Mouse (Mus musculus): Measurements from ENCODE around the gene Slc44a4.
"Not testable (repeated sequence)": the region's sequence is repeated elsewhere in the genome, so short reads cannot be mapped to it uniquely, and the experiment has no call there.

Gene Slc44a4

DNA sequence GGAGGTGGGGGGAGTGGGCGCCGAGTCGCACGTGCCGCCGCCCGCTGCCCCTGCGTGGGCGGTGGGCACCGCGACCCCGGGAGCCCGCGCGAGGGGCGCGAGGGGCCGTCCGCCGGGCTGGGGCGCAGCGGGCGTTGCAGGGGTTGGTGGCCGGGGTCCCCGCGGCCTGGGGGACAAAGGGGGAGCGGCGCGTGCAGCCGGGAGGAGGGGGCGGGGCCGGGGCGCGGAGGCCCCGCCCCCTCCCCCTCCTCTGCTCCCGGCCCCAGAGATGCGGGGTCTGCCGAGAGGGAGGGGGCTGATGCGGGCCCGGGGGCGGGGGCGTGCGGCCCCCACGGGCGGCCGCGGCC, 15.6 kb upstream of the Slc44a4 start:
- no peak for DNase-seq (ENCODE audit: extremely low spot score, low read depth, low spot score)

DNA sequence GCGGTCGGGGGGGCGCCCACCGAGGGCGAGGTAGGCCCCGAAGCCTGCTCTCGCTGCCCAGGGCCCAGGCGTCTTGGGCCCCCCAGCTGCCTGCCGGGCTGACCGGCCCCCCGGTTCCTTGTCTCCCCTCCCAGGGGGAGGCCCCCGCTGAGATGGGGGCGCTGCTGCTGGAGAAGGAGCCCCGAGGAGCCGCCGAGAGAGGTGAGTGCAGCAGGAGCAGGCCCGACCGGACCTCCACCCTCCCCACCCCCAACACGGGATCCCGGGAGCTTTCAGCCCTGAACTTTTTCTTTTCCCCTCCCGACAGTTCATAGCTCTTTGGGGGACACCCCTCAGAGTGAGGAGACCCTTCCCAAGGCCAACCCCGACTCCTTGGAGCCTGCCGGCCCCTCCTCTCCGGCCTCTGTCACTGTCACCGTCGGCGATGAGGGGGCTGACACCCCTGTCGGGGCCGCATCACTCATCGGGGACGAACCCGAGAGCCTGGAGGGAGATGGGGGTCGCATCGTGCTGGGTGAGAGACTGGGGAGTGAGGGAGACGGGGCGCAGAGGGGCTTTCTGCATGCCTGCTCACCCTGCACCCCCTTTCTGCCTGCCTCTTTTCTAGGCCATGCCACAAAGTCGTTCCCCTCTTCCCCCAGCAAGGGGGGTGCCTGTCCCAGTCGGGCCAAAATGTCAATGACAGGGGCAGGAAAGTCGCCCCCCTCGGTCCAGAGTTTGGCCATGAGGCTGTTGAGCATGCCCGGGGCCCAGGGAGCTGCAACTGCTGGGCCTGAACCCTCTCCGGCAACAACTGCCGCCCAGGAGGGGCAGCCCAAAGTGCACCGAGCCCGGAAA, 15.0 kb upstream of the Slc44a4 start:
- DNase-seq (ENCODE audit: extremely low spot score, low read depth, low spot score), result no peak

DNA sequence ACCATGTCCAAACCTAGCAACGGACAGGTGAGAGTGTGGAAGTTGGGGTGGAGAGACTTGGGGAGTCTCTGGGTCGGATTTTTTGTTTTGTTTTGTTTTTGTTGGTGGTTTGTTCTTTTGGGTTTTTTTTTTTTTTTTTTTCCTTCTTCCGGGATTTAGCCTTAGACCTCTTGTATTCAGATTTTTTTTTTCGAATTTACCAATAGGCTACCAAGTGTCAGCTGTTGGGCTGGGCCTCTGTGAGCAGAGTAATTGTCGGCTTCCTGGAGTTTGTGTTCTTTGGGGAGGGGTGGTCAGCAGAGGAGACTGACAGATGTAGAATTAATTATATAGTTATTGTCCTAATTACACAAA, 14.4 kb upstream of the Slc44a4 start:
- no peak for DNase-seq (ENCODE audit: extremely low spot score, low read depth, low spot score)

DNA sequence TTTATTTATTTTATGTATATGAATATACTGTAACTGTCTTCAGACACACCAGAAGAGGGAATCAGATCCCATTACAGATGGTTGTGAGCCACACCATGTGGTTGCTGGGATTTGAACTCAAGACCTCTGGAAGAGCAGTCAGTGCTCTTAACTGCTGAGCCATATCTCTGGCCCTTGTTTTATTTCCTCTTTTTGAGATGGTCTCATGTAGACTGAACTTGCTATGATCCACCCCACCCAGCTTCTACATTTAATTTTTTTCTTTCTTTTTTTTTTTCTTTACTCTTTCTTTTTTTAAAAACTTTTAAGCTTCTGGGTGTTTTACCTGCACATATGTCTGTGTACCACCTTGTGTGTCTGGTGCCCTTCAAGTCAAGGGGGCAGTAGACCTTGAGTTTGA, 13.4 kb upstream of the Slc44a4 start:
- not testable (repeated sequence) for DNase-seq (ENCODE audit: extremely low spot score, low read depth, low spot score)

DNA sequence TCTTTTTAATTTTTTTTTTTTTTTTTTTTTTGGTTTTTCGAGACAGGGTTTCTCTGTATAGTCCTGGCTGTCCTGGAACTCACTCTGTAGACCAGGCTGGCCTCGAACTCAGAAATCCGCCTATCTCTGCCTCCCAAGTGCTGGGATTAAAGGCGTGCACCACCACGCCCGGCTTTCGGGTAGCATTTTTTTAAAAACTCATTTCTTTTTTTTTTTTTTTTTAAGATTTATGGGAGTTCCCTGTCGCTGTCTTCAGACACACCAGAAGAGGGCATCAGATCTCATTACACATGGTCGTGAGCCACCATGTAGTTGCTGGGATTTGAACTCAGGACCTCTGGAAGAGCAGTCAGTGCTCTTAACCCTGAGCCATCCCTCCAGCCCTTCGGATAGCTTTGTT, 12.3 kb upstream of the Slc44a4 start:
- not testable (repeated sequence) for DNase-seq (ENCODE audit: extremely low spot score, low read depth, low spot score)

DNA sequence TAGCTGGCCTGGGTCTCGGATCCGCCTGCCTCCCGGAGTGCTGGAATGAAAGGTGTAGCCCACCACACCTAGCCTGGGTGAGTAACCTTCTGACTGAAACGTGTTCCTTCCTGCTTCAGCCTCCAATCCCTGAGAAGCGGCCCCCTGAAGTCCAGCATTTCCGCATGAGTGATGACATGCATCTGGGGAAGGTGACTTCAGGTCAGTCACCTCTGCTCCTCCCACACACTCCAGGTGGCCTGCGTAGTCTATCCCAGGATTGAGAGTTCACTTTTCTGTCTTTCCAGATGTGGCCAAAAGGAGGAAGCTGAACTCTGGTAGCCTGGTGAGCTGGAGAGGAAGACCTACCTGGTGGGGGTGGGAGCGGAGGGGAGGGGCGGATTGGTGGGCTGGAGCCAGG, 11.4 kb upstream of the Slc44a4 start:
- DNase-seq (ENCODE audit: extremely low spot score, low read depth, low spot score), result no peak

DNA sequence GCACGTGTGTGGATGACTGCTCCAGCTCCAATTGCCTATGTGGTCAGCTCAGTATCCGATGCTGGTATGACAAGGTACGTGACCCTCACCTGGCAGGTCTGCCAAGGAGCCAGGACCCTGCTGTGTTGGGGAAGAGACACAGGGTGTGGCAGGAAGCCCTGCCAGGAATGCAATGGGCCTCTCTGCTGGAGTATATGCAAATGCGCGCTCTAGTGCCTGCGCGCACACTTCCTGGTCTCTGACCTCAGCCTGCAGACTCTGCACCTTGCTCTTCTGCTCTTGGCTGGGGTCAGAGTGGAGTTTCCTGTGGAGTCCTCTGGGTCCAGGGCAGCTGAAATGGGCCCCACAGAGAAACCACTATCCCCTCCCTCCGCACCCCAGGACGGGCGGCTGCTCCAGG, 3.3 kb upstream of the Slc44a4 start:
- no peak for DNase-seq (ENCODE audit: extremely low spot score, low read depth, low spot score)

DNA sequence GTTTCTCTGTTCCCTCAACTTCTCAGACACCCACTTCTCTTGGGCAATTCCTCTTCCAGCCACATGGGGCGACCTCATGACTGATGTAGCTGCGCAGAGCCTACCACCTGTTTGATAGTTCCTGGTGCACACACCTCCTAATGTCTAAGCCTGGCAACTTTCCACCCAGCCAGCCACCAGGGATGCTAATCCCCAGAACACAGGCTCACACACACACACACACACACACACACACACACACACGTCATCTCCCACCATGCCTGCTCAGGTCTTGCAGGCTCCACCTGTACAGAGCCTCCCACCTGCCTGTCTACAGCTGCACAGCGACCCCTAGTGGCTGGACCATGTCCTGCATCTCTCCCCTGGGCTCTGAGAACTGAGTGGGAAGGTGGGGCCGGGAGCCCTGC, 2.3 kb upstream of the Slc44a4 start:
- no peak for DNase-seq (ENCODE audit: extremely low spot score, low read depth, low spot score)

DNA sequence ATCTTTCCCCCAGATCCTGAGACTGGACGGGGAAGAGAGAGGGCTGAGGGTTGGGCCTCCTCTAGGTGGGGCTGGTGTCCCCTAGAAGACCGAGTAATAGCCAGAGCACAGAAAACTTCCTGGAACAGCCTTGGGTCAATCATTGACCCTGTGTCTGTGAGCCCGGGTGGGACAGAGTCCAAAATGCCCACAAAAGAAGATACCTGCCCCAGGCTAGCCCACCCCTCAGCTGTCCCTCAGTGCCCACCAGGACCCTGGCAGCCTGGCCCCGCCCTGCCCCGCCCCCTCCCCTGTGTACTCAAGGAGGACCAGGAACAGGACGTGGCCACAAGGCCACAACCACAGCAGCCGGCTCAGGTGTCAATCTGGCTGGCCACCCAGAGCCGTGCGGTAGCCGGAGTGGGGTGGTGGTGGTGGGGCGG, 1.2 kb downstream of the Slc44a4 start:
- no peak for DNase-seq (ENCODE audit: extremely low spot score, low read depth, low spot score)

DNA sequence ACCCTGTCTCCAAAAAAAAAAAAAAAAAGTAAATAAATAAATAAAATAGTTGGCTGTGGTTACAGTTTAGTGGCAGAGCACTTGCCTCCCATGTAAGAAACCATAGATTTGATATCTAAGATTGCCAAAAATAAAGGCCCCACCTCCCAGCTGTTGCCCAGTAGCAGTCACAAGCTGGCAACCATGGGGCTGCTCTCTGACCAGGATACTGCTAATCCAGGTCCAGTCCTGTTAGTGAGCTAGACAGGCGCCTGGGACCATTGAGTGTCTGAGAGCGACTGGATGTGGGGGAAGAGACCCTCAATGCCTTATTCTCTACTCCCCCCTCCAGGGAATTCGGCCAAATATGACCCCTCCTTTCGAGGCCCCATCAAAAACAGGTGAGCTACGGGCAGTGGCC, 2.0 kb downstream of the Slc44a4 start:
- DNase-seq (ENCODE audit: extremely low spot score, low read depth, low spot score), result no peak

DNA sequence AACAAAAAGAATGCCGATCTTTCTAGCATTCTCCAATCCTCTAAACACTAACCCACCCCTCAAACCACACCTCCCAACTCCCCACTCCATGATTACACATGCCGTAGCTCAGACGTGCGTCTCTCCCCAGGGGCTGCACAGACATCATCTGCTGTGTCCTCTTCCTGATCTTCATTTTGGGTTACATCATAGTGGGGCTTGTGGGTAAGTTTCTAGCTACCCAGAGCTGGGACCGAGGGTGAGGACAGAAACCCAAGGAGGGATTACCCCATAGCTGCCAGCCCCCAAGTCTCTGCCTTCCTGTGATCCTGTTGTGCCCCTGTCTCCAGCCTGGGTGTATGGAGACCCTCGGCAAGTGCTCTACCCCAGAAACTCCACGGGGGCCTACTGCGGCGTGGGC, 2.9 kb downstream of the Slc44a4 start:
- DNase-seq (ENCODE audit: extremely low spot score, low read depth, low spot score), result no peak

DNA sequence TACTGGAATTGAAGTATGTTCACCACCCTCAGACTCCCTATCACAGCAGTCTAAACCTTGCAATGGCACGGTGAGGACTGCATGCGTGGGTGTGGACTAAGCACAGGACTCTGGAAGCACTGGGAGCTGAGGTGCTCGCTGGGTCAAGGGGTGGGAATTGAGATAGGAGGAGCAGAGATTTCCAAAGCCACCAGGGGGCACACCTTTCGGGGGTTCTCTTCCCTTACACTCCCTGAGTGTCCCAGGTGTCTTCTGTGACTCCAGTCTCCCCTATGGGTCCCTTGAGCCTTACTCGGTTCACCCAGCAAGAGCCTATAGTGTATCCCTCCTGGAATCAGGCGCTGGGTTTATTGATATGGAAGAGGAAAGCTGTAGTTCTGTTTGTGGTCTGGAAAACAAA, 8.7 kb downstream of the Slc44a4 start:
- DNase-seq (ENCODE audit: extremely low spot score, low read depth, low spot score), result no peak

DNA sequence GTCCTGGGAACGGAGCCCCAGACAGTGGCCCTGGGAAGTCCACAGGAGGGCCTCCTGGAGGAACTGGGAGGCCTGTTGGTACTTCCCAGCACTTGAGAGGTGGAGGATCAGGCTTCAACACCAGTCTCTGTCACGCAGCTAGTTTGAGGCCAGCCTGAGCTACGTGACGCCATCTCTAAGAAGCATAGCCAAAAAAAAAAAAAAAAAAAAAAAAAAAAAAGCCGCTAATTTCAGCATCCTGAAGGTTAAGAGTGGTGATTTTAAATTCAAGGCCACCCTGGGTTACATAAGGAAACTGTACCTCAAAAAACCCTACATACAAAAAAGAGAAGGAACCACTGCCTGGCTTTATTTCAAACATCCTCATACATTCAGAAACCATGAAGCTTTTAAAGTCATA, 10.0 kb downstream of the Slc44a4 start:
- DNase-seq (ENCODE audit: extremely low spot score, low read depth, low spot score), result no peak

DNA sequence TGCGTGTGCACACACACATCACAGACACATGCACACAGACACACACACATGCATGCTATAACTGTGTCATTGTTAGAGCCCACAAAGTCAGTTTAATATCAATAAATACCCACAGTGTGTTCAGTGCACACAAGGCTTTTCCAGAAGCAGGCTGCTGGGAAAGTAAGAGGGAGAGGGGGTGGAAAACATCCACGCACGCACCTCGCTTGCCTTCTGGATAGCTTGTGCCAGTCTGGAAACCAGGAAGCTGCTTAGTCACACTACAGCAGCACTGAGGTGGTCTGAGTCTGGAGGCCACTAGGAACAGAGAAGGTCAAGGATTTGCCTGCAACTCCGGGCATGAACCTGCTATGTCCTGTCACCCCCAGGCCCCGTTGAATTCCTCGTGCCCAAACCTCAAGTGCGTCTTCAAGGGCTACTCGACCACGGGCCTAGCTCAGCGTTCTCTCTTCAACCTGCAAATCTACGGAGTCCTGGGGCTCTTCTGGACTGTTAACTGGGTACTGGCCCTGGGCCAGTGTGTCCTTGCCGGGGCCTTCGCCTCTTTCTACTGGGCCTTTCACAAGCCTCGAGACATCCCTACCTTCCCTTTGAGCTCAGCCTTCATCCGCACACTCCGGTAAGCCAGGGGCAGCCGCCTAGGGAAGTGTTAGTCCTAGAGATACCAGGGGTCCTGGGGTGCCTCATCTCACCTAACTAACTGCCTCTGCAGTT, 13.2 kb downstream of the Slc44a4 start:
- DNase-seq (ENCODE audit: extremely low spot score, low read depth, low spot score), result no peak

DNA sequence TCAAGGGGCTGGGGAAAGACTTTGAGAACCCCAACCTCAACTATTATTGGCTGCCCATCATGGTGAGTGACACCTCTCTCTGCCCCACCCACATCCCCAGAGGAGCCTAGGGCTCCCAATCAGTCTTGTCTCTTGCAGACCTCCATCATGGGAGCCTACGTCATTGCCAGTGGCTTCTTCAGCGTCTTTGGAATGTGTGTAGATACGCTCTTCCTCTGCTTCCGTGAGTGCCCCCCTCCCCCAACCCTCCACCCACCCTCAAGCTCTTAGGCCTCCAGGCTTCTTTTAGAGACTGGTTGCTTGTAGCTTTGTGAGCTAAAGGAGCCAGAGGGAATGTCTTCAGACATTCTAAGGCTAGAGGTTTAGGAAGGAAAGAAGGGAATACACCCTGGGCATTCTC, 14.6 kb downstream of the Slc44a4 start:
- DNase-seq (ENCODE audit: extremely low spot score, low read depth, low spot score), result no peak

DNA sequence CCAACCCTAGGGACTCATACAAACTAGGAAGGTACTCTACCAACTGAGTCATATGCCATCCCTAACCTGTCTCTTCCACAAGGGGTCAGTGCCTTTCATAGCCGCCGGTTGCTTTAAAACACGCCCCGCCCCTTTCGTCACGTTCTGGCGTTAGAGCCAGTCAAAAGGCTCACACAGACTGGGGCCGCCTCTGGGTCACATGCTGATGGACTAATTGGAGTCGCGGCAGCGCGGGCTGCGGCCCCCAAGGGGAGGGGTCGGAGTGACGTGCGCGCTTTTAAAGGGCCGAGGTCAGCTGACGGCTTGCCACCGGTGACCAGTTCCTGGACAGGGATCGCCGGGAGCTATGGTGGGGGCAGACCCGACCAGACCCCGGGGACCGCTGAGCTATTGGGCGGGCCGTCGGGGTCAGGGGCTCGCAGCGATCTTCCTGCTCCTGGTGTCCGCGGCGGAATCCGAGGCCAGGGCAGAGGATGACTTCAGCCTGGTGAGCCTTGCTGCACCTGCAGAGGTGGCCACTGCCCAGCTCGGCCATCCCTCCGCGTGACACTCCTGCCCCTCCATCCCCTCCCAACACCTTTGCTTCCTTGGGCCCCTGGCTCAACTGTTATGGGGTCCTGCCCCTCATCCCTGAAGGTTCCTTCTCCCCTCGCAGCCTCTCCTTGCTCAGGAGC, 16.9 kb downstream of the Slc44a4 start, which contains the start of gene Neu1:
Gene Neu1, plus strand, starts transcription at position 193 of the 674 bp plus-strand sequence.
- peak; percentile 86 for DNase-seq (ENCODE audit: extremely low spot score, low read depth, low spot score)

DNA sequence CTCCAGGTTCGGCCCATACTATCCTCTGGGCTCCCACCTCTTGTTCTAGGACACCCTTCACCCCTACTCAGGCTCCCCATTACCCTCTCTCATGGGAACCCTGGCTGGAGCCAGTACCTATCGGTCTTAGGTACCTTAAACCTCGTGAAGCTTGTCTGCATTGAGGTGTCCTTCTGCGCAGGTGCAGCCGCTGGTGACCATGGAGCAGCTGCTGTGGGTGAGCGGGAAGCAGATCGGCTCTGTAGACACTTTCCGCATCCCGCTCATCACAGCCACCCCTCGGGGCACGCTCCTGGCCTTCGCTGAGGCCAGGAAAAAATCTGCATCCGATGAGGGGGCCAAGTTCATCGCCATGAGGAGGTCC, 17.5 kb downstream of the Slc44a4 start:
- no peak for DNase-seq (ENCODE audit: extremely low spot score, low read depth, low spot score)

DNA sequence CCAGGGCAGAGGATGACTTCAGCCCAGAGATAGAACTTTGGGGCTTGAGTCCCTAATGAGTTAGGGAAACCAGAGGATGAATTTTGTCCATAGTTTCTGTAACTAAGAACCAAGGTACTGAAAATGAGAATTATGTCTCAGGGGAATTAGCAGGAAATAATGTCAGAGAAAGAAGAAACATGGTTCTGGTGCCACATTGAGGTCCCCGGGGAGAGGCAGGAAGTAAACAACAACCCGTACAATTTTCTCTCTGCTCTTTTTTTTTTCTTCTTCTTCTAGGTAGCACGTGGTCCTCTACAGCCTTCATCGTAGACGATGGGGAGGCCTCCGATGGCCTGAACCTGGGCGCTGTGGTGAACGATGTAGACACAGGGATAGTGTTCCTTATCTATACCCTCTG, 18.0 kb downstream of the Slc44a4 start:
- no peak for DNase-seq (ENCODE audit: extremely low spot score, low read depth, low spot score)

DNA sequence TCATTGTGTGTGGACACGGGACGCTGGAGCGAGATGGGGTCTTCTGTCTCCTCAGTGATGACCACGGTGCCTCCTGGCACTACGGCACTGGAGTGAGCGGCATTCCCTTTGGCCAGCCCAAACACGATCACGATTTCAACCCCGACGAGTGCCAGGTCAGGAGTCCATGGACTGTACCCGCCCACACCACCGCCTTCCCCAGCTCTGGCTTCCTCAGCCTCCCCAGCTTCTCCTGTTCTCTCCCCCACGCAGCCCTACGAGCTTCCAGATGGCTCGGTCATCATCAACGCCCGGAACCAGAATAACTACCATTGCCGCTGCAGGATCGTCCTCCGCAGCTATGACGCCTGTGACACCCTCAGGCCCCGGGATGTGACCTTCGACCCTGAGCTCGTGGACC, 19.8 kb downstream of the Slc44a4 start:
- DNase-seq (ENCODE audit: extremely low spot score, low read depth, low spot score), result no peak

DNA sequence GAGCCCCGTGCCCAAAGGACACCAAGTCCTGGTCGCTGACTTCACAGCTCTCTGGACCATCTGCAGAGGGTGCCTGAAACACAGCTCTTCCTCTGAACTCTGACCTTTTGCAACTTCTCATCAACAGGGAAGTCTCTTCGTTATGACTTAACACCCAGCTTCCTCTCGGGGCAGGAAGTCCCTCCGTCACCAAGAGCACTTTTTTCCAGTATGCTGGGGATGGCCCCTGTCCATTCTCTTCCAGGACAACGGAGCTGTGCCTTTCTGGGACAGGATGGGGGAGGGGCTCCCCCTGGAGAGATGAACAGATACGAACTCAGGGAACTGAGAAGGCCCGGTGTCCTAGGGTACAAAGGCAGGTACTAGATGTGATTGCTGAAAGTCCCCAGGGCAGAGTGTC, 20.6 kb downstream of the Slc44a4 start:
- DNase-seq (ENCODE audit: extremely low spot score, low read depth, low spot score), result no peak

DNA sequence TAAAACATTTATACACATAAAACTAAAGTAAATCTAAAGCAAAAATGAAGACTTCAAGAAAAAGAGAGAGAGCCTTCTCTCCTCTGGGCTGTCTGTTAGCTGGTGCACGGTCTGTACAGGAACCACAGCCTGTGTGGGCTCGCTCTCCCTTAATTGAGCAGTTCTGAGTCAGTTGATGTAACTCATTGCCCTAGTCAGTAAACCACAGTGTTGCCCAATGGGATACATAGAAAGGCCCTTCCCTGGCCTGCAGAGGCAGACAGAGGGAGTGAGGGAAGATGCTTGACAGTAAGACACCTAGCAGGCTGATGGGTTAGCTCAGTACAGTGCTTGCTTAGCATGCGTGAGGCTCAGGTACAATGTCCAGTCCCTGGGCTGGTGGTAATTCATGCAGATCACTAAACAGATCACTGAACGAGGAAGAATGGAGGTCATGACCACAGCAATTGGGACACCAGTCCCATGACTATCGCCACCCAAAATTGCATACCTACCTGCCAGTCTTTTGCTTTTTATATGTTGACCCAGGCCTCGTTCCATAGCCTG, 23.8 kb downstream of the Slc44a4 start:
- no peak for DNase-seq (ENCODE audit: extremely low spot score, low read depth, low spot score)

All from hindlimb bud, embryonic 11.5 days (tissue).